Mouse (Mus musculus): ENCODE data around the gene Zcchc14. TPM values are rescaled to one million over a fixed set of nuclear protein-coding genes. Genes with fewer than 3 reads are reported as not detected.

Zcchc14 gene
- polyA plus RNA-seq, 1 experiment from 2014 or later = 10.7 TPM

DNA sequence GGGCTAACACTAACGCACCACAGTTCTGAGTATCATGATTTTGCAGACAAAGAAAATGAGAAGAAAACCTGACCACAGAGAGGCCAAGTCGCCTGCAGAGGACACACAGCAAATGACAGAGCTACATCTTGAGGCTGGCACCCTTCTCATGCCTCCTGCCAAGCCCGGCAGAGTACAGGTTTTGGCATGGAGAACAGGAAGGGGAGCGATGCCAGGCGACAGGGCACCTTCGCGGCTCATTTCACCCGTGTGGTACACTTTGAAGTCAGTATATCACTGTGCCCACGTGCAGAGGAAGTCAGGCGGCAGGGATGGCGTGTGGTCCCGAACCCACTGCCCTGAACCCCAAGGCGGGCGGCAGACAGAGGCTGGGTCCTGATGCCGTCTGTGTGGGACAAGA is 7.9 kb upstream of the Zcchc14 start:
- WGBS = 85% methylated on average over 15 of the region's 15 CpGs
- H3K27me3 ChIP-seq (replicated peaks) = no peaks in the 10 kb centered on the region
- no peaks in the 10 kb centered on the region for H3K9me3 ChIP-seq
- H3K4me2 ChIP-seq (replicated peaks) = no peak overlapping the region
- no peak overlapping the region for H3K4me3 ChIP-seq (replicated peaks)
- peaks cover 9% of the 10 kb centered on the region; the same call in 1 of the 2 replicates for H3K4me1 ChIP-seq (replicated peaks)
- H3K27ac ChIP-seq = no peak overlapping the region
- H3K36me3 ChIP-seq = no peaks in the 10 kb centered on the region
- ATAC-seq = no peak
- no peak overlapping the region for H3K9ac ChIP-seq

GRCm38 (mm10) chr8:121654966-121655494 is 2.3 kb upstream of the Zcchc14 start:
- H3K27ac ChIP-seq = no peak overlapping the region
- H3K36me3 ChIP-seq = no peaks in the 10 kb centered on the region
- WGBS = 88% methylated on average over 14 of the region's 14 CpGs
- peaks cover 23% of the 10 kb centered on the region for H3K4me1 ChIP-seq (replicated peaks)
- no peak for ATAC-seq
- H3K27me3 ChIP-seq (replicated peaks) = no peaks in the 10 kb centered on the region
- no peaks in the 10 kb centered on the region for H3K9me3 ChIP-seq
- no peak overlapping the region for H3K9ac ChIP-seq
- no peak overlapping the region for H3K4me3 ChIP-seq (replicated peaks)
- no peak overlapping the region for H3K4me2 ChIP-seq (replicated peaks)

GRCm38 (mm10) chr8:121654131-121654530 is 1.4 kb upstream of the Zcchc14 start:
- Histone ChIP-seq H3K9ac (peak overlapping the region; percentile 76), H3K27me3 (replicated peaks) (no peaks in the 10 kb centered on the region), H3K27ac (no peak overlapping the region), H3K4me1 (replicated peaks) (peaks cover 31% of the 10 kb centered on the region), H3K36me3 (no peaks in the 10 kb centered on the region), H3K4me2 (replicated peaks) (peak overlapping the region; percentile 92), H3K9me3 (no peaks in the 10 kb centered on the region), H3K4me3 (replicated peaks) (peak overlapping the region; percentile 85; the same call in 1 of the 2 replicates)
- 86% methylated on average over 4 of the region's 4 CpGs for WGBS
- no peak for ATAC-seq

GRCm38 (mm10) chr8:121653340-121654019 is 779 bp upstream of the Zcchc14 start:
- ATAC-seq = peak; percentile 27; the same call in 1 of the 2 replicates
- Histone ChIP-seq H3K9ac (peak overlapping the region; percentile 76), H3K27me3 (replicated peaks) (no peaks in the 10 kb centered on the region), H3K9me3 (no peaks in the 10 kb centered on the region), H3K4me3 (replicated peaks) (peak overlapping the region; percentile 85), H3K4me1 (replicated peaks) (peaks cover 37% of the 10 kb centered on the region), H3K4me2 (replicated peaks) (peak overlapping the region; percentile 92), H3K36me3 (no peaks in the 10 kb centered on the region), H3K27ac (peak overlapping the region; percentile 92)
- WGBS = 3% methylated on average over 31 of the region's 31 CpGs

DNA sequence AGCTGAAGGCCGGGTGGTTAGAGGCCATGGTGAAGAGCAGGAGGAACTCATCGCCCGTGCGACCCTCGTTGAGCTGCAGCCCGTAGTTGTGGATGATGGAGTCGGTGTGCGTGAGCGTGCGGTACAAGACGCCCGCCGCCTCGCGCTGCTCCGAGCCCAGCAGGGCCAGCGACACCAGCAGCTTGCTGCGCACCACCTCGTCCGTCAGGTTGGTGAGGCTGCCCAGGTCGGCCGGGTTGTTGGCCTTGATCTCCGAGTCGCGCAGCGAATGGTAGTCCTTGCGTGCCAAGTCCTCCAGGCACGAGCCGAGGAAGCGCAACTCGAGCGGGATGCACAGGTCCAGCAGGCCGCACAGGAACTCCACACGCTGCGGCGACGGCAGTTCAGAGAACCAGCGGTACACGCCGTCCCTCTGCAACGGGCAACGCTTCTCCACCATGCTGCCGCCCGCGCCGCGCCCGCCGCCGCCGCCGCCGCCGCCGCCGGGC is 783 bp downstream of the Zcchc14 start:
- H3K4me3 ChIP-seq (replicated peaks) = peak overlapping the region; percentile 77
- H3K4me1 ChIP-seq (replicated peaks) = peaks cover 48% of the 10 kb centered on the region
- ATAC-seq = no peak
- H3K36me3 ChIP-seq = no peaks in the 10 kb centered on the region
- H3K4me2 ChIP-seq (replicated peaks) = peak overlapping the region; percentile 96
- H3K27me3 ChIP-seq (replicated peaks) = no peaks in the 10 kb centered on the region
- WGBS = under 1% methylated on average over 55 of the region's 56 CpGs
- H3K27ac ChIP-seq = peak overlapping the region; percentile 44; the same call in 1 of the 2 replicates
- H3K9ac ChIP-seq = peak overlapping the region; percentile 73
- H3K9me3 ChIP-seq = no peaks in the 10 kb centered on the region

DNA sequence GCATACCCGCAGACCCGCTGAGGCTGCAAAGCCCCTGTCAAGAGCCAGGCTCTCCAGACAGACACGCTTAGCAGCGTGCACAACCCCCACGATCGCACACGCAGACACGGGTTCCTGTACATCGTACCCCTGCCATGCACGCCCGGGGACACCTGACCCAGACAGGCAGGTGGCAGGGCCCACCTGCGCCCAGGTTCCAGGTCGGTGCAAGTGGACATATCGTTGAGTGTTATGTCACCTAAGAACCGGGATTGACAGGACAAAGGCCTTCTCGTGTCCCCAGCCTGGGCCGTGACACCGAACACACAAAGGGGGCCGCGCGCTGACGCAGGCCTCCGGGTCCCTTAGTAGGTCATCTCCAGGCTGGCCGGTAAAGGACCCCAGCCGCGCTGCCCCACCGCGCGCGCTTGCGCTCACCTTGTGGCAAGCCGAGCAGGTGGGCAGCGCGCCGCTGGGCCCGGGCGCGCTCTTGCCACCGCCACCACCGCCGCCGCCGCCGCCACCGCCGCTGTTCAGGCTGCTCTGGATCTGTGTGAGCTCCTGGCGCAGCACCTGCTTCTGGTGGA is 1.3 kb downstream of the Zcchc14 start:
- no peak overlapping the region for H3K27ac ChIP-seq
- no peak for ATAC-seq
- H3K36me3 ChIP-seq = no peaks in the 10 kb centered on the region
- H3K4me3 ChIP-seq (replicated peaks) = peak overlapping the region; percentile 77
- H3K9ac ChIP-seq = peak overlapping the region; percentile 73
- H3K9me3 ChIP-seq = no peaks in the 10 kb centered on the region
- no peaks in the 10 kb centered on the region for H3K27me3 ChIP-seq (replicated peaks)
- 10% methylated on average over 47 of the region's 47 CpGs for WGBS
- peaks cover 48% of the 10 kb centered on the region for H3K4me1 ChIP-seq (replicated peaks)
- H3K4me2 ChIP-seq (replicated peaks) = peak overlapping the region; percentile 96

GRCm38 (mm10) chr8:121650389-121651307 is 2.1 kb downstream of the Zcchc14 start:
- H3K27ac ChIP-seq = no peak overlapping the region
- WGBS = 55% methylated on average over 20 of the region's 20 CpGs
- ATAC-seq = no peak
- peak overlapping the region; percentile 77 for H3K4me3 ChIP-seq (replicated peaks)
- H3K36me3 ChIP-seq = no peaks in the 10 kb centered on the region
- peak overlapping the region; percentile 96 for H3K4me2 ChIP-seq (replicated peaks)
- H3K27me3 ChIP-seq (replicated peaks) = no peaks in the 10 kb centered on the region
- peaks cover 48% of the 10 kb centered on the region for H3K4me1 ChIP-seq (replicated peaks)
- peak overlapping the region; percentile 73 for H3K9ac ChIP-seq
- no peaks in the 10 kb centered on the region for H3K9me3 ChIP-seq

- H3K9ac ChIP-seq = peak overlapping the region; percentile 8; the same call in 1 of the 2 replicates
These were observed 2.8 kb downstream of the Zcchc14 start for GRCm38 (mm10) chr8:121649904-121650303.

GRCm38 (mm10) chr8:121649423-121649822 is 3.3 kb downstream of the Zcchc14 start:
- no peaks in the 10 kb centered on the region for H3K36me3 ChIP-seq
- H3K9ac ChIP-seq = peak overlapping the region; percentile 8; the same call in 1 of the 2 replicates
- peak overlapping the region; percentile 77 for H3K4me3 ChIP-seq (replicated peaks)
- H3K4me1 ChIP-seq (replicated peaks) = peaks cover 55% of the 10 kb centered on the region
- no peaks in the 10 kb centered on the region for H3K9me3 ChIP-seq
- no peaks in the 10 kb centered on the region for H3K27me3 ChIP-seq (replicated peaks)
- no peak for ATAC-seq
- H3K4me2 ChIP-seq (replicated peaks) = peak overlapping the region; percentile 96
- H3K27ac ChIP-seq = no peak overlapping the region
- 63% methylated on average over 5 of the region's 5 CpGs for WGBS

More at GRCm38 (mm10) chr8:121649904-121650303, 2.8 kb downstream of the Zcchc14 start:
- H3K27me3 ChIP-seq (replicated peaks) = no peaks in the 10 kb centered on the region
- 53% methylated on average over 10 of the region's 10 CpGs for WGBS
- peaks cover 52% of the 10 kb centered on the region for H3K4me1 ChIP-seq (replicated peaks)
- no peaks in the 10 kb centered on the region for H3K9me3 ChIP-seq
- no peaks in the 10 kb centered on the region for H3K36me3 ChIP-seq
- H3K27ac ChIP-seq = no peak overlapping the region
- peak overlapping the region; percentile 77 for H3K4me3 ChIP-seq (replicated peaks)
- H3K4me2 ChIP-seq (replicated peaks) = peak overlapping the region; percentile 96
- ATAC-seq = no peak

GRCm38 (mm10) chr8:121648451-121648850 is 4.2 kb downstream of the Zcchc14 start:
- Histone ChIP-seq H3K9me3 (no peaks in the 10 kb centered on the region), H3K4me3 (replicated peaks) (no peak overlapping the region), H3K4me2 (replicated peaks) (no peak overlapping the region; the same call in 1 of the 2 replicates), H3K27ac (no peak overlapping the region), H3K4me1 (replicated peaks) (peaks cover 48% of the 10 kb centered on the region), H3K27me3 (replicated peaks) (no peaks in the 10 kb centered on the region), H3K36me3 (no peaks in the 10 kb centered on the region), H3K9ac (no peak overlapping the region)
- 66% methylated on average over 16 of the region's 16 CpGs for WGBS
- no peak for ATAC-seq

GRCm38 (mm10) chr8:121647511-121648215 is 5.0 kb downstream of the Zcchc14 start:
- no peak overlapping the region for H3K27ac ChIP-seq
- WGBS = 74% methylated on average over 12 of the region's 12 CpGs
- peaks cover 47% of the 10 kb centered on the region for H3K4me1 ChIP-seq (replicated peaks)

More at GRCm38 (mm10) chr8:121647511-121648215, 5.0 kb downstream of the Zcchc14 start:
- Histone ChIP-seq H3K4me2 (replicated peaks) (no peak overlapping the region; the same call in 1 of the 2 replicates), H3K27me3 (replicated peaks) (no peaks in the 10 kb centered on the region), H3K9ac (no peak overlapping the region), H3K9me3 (no peaks in the 10 kb centered on the region), H3K36me3 (no peaks in the 10 kb centered on the region), H3K4me3 (replicated peaks) (no peak overlapping the region)
- no peak for ATAC-seq

Measured in intestine, embryonic 15.5 days (tissue).